Mouse (Mus musculus) hindbrain, embryonic 15.5 days (tissue): Measurements from ENCODE around the gene Kcnma1. TPM values are rescaled to one million over a fixed set of nuclear protein-coding genes. Genes with fewer than 3 reads are reported as not detected.

Source experiments
- ATAC-seq: fragments of 200-750 bp; cut with Nextera tagmentation; 2 replicates; pipeline ENCODE4 v1.8.0; 2017; ENCODE audit warnings: low read depth, moderate number of reproducible peaks, moderate TSS enrichment; ENCODE audit not compliant: low FRiP score
- H3K27ac ChIP-seq: fragments of 300-500 bp; sonication (generic); replicated peaks from 2 replicates; pipeline ENCODE4 v1.5.1; 2015; ENCODE audit warnings: mild to moderate bottlenecking, inconsistent platforms
- H3K27me3 ChIP-seq: fragments of 300-500 bp; sonication (generic); 2 replicates; pipeline ENCODE4 v1.6.1; 2015; ENCODE audit warnings: control low read depth, inconsistent platforms
- H3K36me3 ChIP-seq: fragments of 300-500 bp; sonication (generic); 2 replicates; pipeline ENCODE4 v1.6.1; 2015; ENCODE audit warnings: control low read depth, inconsistent platforms
- H3K4me1 ChIP-seq: fragments of 300-500 bp; sonication (generic); replicated peaks from 2 replicates; pipeline ENCODE4 v1.6.1; 2015; ENCODE audit warnings: control low read depth, inconsistent platforms
- H3K4me2 ChIP-seq: fragments of 300-500 bp; sonication (generic); 2 replicates; pipeline ENCODE4 v1.6.1; 2015; ENCODE audit warnings: moderate library complexity, mild to moderate bottlenecking, inconsistent platforms
- H3K4me3 ChIP-seq: fragments of 300-500 bp; sonication (generic); 2 replicates; pipeline ENCODE4 v1.5.1; 2015; ENCODE audit warnings: mild to moderate bottlenecking, inconsistent platforms
- H3K9ac ChIP-seq: fragments of 300-500 bp; sonication (generic); 2 replicates; pipeline ENCODE4 v1.6.1; 2015; ENCODE audit warnings: inconsistent platforms
- H3K9me3 ChIP-seq: fragments of 300-500 bp; sonication (generic); 2 replicates; pipeline ENCODE4 v1.6.1; 2016; ENCODE audit warnings: control low read depth, inconsistent platforms
- WGBS: fragments of 180-500 bp; shearing (Covaris S2); methylation state at CpG from one replicate; pipeline ENCODE4 v1.1.7; 2015; 5-methylcytosine and 5-hydroxymethylcytosine counted together
- polyA plus RNA-seq: library from polyadenylated mRNA; unstranded; fragments of >200 nt; fragmentation: Nextera tagmentation; extraction: Ambion mirVana; gene quantifications from 2 replicates; pipeline ENCODE4 v1.2.1, GENCODE M21; 2015

The Kcnma1 gene
- polyA plus RNA-seq, 1 experiment from 2014 or later = 16.6 TPM

- 70% methylated on average over 3 of the region's 3 CpGs for WGBS
- Histone ChIP-seq H3K4me1 (0 out of 2 replicates have a peak, but pooled peaks cover 2% of the 10 kb centered on the region), H3K27ac (no peak overlapping the region), H3K4me3 (no peak overlapping the region), H3K36me3 (no peaks in the 10 kb centered on the region), H3K9ac (no peak overlapping the region), H3K4me2 (no peak overlapping the region), H3K9me3 (no peaks in the 10 kb centered on the region), H3K27me3 (no peaks in the 10 kb centered on the region)
- ATAC-seq = no peak
Measured at GRCm38 (mm10) chr14:23792674-23793073, 221.6 kb downstream of the Kcnma1 start.

- Histone ChIP-seq H3K36me3 (no peaks in the 10 kb centered on the region), H3K4me1 (0 out of 2 replicates have a peak, but pooled peaks cover 2% of the 10 kb centered on the region), H3K4me3 (no peak overlapping the region), H3K9ac (no peak overlapping the region), H3K4me2 (no peak overlapping the region), H3K9me3 (no peaks in the 10 kb centered on the region), H3K27ac (no peak overlapping the region), H3K27me3 (no peaks in the 10 kb centered on the region)
- ATAC-seq = no peak
- WGBS = 72% methylated on average over 3 of the region's 3 CpGs
Measured at GRCm38 (mm10) chr14:23792076-23792475, 222.2 kb downstream of the Kcnma1 start.

- Histone ChIP-seq H3K36me3 (no peaks in the 10 kb centered on the region), H3K27ac (no peak overlapping the region), H3K9me3 (no peaks in the 10 kb centered on the region), H3K4me2 (no peak overlapping the region), H3K4me1 (0 out of 2 replicates have a peak, but pooled peaks cover 2% of the 10 kb centered on the region), H3K9ac (no peak overlapping the region), H3K27me3 (no peaks in the 10 kb centered on the region), H3K4me3 (no peak overlapping the region)
- ATAC-seq = no peak
- WGBS = 51% methylated on average over 13 of the region's 13 CpGs
Measured at GRCm38 (mm10) chr14:23791261-23791691, 223.0 kb downstream of the Kcnma1 start.

GRCm38 (mm10) chr14:23786687-23787073 lies 227.6 kb downstream of the Kcnma1 start:
- H3K9me3 ChIP-seq = no peaks in the 10 kb centered on the region

GRCm38 (mm10) chr14:23785921-23786686 lies 228.2 kb downstream of the Kcnma1 start:
- Histone ChIP-seq H3K27ac (no peak overlapping the region), H3K4me1 (peaks cover 9% of the 10 kb centered on the region), H3K9me3 (no peaks in the 10 kb centered on the region), H3K9ac (no peak overlapping the region), H3K4me3 (no peak overlapping the region), H3K4me2 (no peak overlapping the region), H3K36me3 (no peaks in the 10 kb centered on the region), H3K27me3 (no peaks in the 10 kb centered on the region)
- no peak for ATAC-seq
- WGBS = 62% methylated on average over 10 of the region's 10 CpGs

More at GRCm38 (mm10) chr14:23786687-23787073, 227.6 kb downstream of the Kcnma1 start:
- Histone ChIP-seq H3K4me1 (peaks cover 11% of the 10 kb centered on the region), H3K9ac (no peak overlapping the region), H3K27me3 (no peaks in the 10 kb centered on the region), H3K27ac (no peak overlapping the region), H3K36me3 (no peaks in the 10 kb centered on the region), H3K4me2 (no peak overlapping the region), H3K4me3 (no peak overlapping the region)
- WGBS = 59% methylated on average over 1 of the region's 1 CpGs
- ATAC-seq = no peak

- H3K4me3 ChIP-seq = no peak overlapping the region
- H3K9me3 ChIP-seq = no peaks in the 10 kb centered on the region
- H3K27me3 ChIP-seq = no peaks in the 10 kb centered on the region
- H3K9ac ChIP-seq = no peak overlapping the region
- peak; percentile 68 for ATAC-seq
- peaks cover 9% of the 10 kb centered on the region for H3K4me1 ChIP-seq
- WGBS = 56% methylated on average over 8 of the region's 8 CpGs
- peak overlapping the region; percentile 15; the same call in 1 of the 2 replicates for H3K4me2 ChIP-seq
- H3K27ac ChIP-seq = peak overlapping the region; percentile 30; the same call in 1 of the 2 replicates
- no peaks in the 10 kb centered on the region for H3K36me3 ChIP-seq
Measured at GRCm38 (mm10) chr14:23782845-23783609, 231.3 kb downstream of the Kcnma1 start.

GRCm38 (mm10) chr14:23774542-23774941 lies 239.7 kb downstream of the Kcnma1 start:
- H3K4me3 ChIP-seq = no peak overlapping the region
- H3K9me3 ChIP-seq = no peaks in the 10 kb centered on the region
- no peaks in the 10 kb centered on the region for H3K4me1 ChIP-seq
- no peak overlapping the region for H3K27ac ChIP-seq
- no peak overlapping the region for H3K9ac ChIP-seq
- WGBS = 95% methylated on average over 2 of the region's 2 CpGs
- no peaks in the 10 kb centered on the region for H3K36me3 ChIP-seq
- ATAC-seq = no peak
- no peak overlapping the region for H3K4me2 ChIP-seq
- no peaks in the 10 kb centered on the region for H3K27me3 ChIP-seq

GRCm38 (mm10) chr14:23772685-23773084 lies 241.6 kb downstream of the Kcnma1 start:
- Histone ChIP-seq H3K36me3 (no peaks in the 10 kb centered on the region), H3K4me2 (no peak overlapping the region), H3K9me3 (no peaks in the 10 kb centered on the region), H3K4me1 (no peaks in the 10 kb centered on the region), H3K27ac (no peak overlapping the region), H3K27me3 (no peaks in the 10 kb centered on the region), H3K9ac (no peak overlapping the region), H3K4me3 (no peak overlapping the region)
- ATAC-seq = no peak
- WGBS = 86% methylated on average over 3 of the region's 3 CpGs

- Histone ChIP-seq H3K27ac (no peak overlapping the region), H3K9me3 (no peaks in the 10 kb centered on the region), H3K27me3 (no peaks in the 10 kb centered on the region), H3K36me3 (no peaks in the 10 kb centered on the region), H3K9ac (no peak overlapping the region), H3K4me2 (no peak overlapping the region), H3K4me3 (no peak overlapping the region), H3K4me1 (no peaks in the 10 kb centered on the region)
- WGBS = 73% methylated on average over 1 of the region's 1 CpGs
- ATAC-seq = no peak
Measured at GRCm38 (mm10) chr14:23771794-23772193, 242.5 kb downstream of the Kcnma1 start.

- no peaks in the 10 kb centered on the region for H3K4me1 ChIP-seq
- H3K9ac ChIP-seq = no peak overlapping the region
- H3K4me2 ChIP-seq = no peak overlapping the region
- H3K27ac ChIP-seq = no peak overlapping the region
- H3K9me3 ChIP-seq = no peaks in the 10 kb centered on the region
- no peak for ATAC-seq
- WGBS = 85% methylated on average over 2 of the region's 2 CpGs
- H3K27me3 ChIP-seq = no peaks in the 10 kb centered on the region
- H3K36me3 ChIP-seq = no peaks in the 10 kb centered on the region
- H3K4me3 ChIP-seq = no peak overlapping the region
Measured at GRCm38 (mm10) chr14:23762471-23762870, 251.8 kb downstream of the Kcnma1 start.

GRCm38 (mm10) chr14:23759626-23760025 lies 254.7 kb downstream of the Kcnma1 start:
- Histone ChIP-seq H3K4me3 (no peak overlapping the region), H3K27ac (no peak overlapping the region), H3K27me3 (no peaks in the 10 kb centered on the region), H3K4me2 (no peak overlapping the region), H3K4me1 (no peaks in the 10 kb centered on the region), H3K9me3 (no peaks in the 10 kb centered on the region), H3K9ac (no peak overlapping the region), H3K36me3 (no peaks in the 10 kb centered on the region)
- 68% methylated on average over 5 of the region's 5 CpGs for WGBS
- no peak for ATAC-seq

- Histone ChIP-seq H3K27me3 (no peaks in the 10 kb centered on the region), H3K27ac (no peak overlapping the region), H3K36me3 (no peaks in the 10 kb centered on the region), H3K4me3 (no peak overlapping the region), H3K9me3 (no peaks in the 10 kb centered on the region), H3K4me2 (no peak overlapping the region), H3K9ac (no peak overlapping the region), H3K4me1 (no peaks in the 10 kb centered on the region)
- no peak for ATAC-seq
- 64% methylated on average over 1 of the region's 1 CpGs for WGBS
Measured at GRCm38 (mm10) chr14:23758421-23758820, 255.9 kb downstream of the Kcnma1 start.
